Mouse (Mus musculus) embryonic fibroblast, embryonic 13.5 days (primary cell): ENCODE data around the gene Acsm1. TPM values are rescaled to one million over a fixed set of nuclear protein-coding genes. Genes with fewer than 3 reads are reported as not detected.
"Not testable (repeated sequence)": the region's sequence is repeated elsewhere in the genome, so short reads cannot be mapped to it uniquely, and the experiment has no call there.

Experiments
- H3K27ac ChIP-seq: 2 replicates; pipeline ENCODE4 v1.5.1; 2012; ENCODE audit warnings: low read length, control low read depth, inconsistent platforms; ENCODE audit not compliant: insufficient read depth
- H3K4me1 ChIP-seq: 2 replicates; pipeline ENCODE4 v1.6.1; 2011; ENCODE audit warnings: low read length; ENCODE audit not compliant: control insufficient read depth, insufficient read depth
- H3K4me3 ChIP-seq: 2 replicates; pipeline ENCODE4 v1.5.1; 2011; ENCODE audit warnings: mild to moderate bottlenecking, control low read depth, low read length; ENCODE audit not compliant: insufficient read depth
- CTCF ChIP-seq: IDR thresholded peaks from 2 replicates; pipeline ENCODE4 v1.5.1; 2011; ENCODE audit warnings: mild to moderate bottlenecking, control low read depth, low read length, moderate library complexity, borderline replicate concordance; ENCODE audit not compliant: insufficient read depth
- POLR2A ChIP-seq: IDR thresholded peaks from 2 replicates; pipeline ENCODE4 v1.6.1; 2011; ENCODE audit warnings: low read depth, mild to moderate bottlenecking, control low read depth, low read length, moderate library complexity
- polyA plus RNA-seq: library from polyadenylated mRNA; stranded (reverse); fragments of >200 nt; gene quantifications from 2 replicates; pipeline ENCODE4 v1.2.4, GENCODE M21; 2011; ENCODE audit warnings: low read depth; ENCODE audit not compliant: missing spikeins, insufficient read length

The Acsm1 gene
- not detected in 2 replicates for polyA plus RNA-seq

- TF ChIP-seq POLR2A (no peak), CTCF (no peak)
- H3K27ac ChIP-seq, result no peak within 1 kb of the TSS
These were observed at the start of gene Acsm1 for GRCm38 (mm10) chr7:119606664-119607076. Gene Acsm1, plus strand, starts transcription at chr7:119607026.

GRCm38 (mm10) chr7:119559789-119560451 is 46.9 kb upstream of the Acsm1 start:
- no peaks in the 10 kb centered on the region for H3K4me1 ChIP-seq
- no peak overlapping the region for H3K4me3 ChIP-seq
- TF ChIP-seq CTCF, result no peak
- TF ChIP-seq POLR2A, result no peak
- no peak overlapping the region for H3K27ac ChIP-seq

More at GRCm38 (mm10) chr7:119606664-119607076, at the start of gene Acsm1:
- Histone ChIP-seq H3K4me3 (no peak within 1 kb of the TSS), H3K4me1 (no peaks in the 10 kb centered on the region)

GRCm38 (mm10) chr7:119560452-119560835 is 46.4 kb upstream of the Acsm1 start:
- no peak for TF ChIP-seq POLR2A
- no peak for TF ChIP-seq CTCF
- no peak overlapping the region for H3K27ac ChIP-seq
- no peaks in the 10 kb centered on the region for H3K4me1 ChIP-seq
- H3K4me3 ChIP-seq, result no peak overlapping the region

- H3K4me3 ChIP-seq, result no peak overlapping the region
- no peak for TF ChIP-seq POLR2A
- no peak for TF ChIP-seq CTCF
- H3K4me1 ChIP-seq, result no peaks in the 10 kb centered on the region
These were observed 45.4 kb upstream of the Acsm1 start for GRCm38 (mm10) chr7:119561441-119561840.

GRCm38 (mm10) chr7:119562476-119562875 is 44.4 kb upstream of the Acsm1 start:
- H3K27ac ChIP-seq, H3K4me1 ChIP-seq, H3K4me3 ChIP-seq: not testable (repeated sequence)

More at GRCm38 (mm10) chr7:119561441-119561840, 45.4 kb upstream of the Acsm1 start:
- no peak overlapping the region for H3K27ac ChIP-seq

GRCm38 (mm10) chr7:119594530-119595107 is 12.2 kb upstream of the Acsm1 start:
- TF ChIP-seq POLR2A (no peak), CTCF (no peak)
- no peaks in the 10 kb centered on the region for H3K4me1 ChIP-seq

GRCm38 (mm10) chr7:119595306-119595705 is 11.5 kb upstream of the Acsm1 start:
- no peak overlapping the region for H3K4me3 ChIP-seq
- no peak for TF ChIP-seq POLR2A
- no peak for TF ChIP-seq CTCF
- H3K4me1 ChIP-seq, result no peaks in the 10 kb centered on the region
- H3K27ac ChIP-seq, result no peak overlapping the region

More at GRCm38 (mm10) chr7:119594530-119595107, 12.2 kb upstream of the Acsm1 start:
- no peak overlapping the region for H3K4me3 ChIP-seq
- H3K27ac ChIP-seq, result no peak overlapping the region

GRCm38 (mm10) chr7:119596536-119596935 is 10.3 kb upstream of the Acsm1 start:
- no peak overlapping the region for H3K27ac ChIP-seq
- H3K4me3 ChIP-seq, result no peak overlapping the region
- TF ChIP-seq POLR2A (no peak), CTCF (no peak)
- H3K4me1 ChIP-seq, result no peaks in the 10 kb centered on the region

GRCm38 (mm10) chr7:119601195-119601953 is 5.5 kb upstream of the Acsm1 start:
- H3K4me1 ChIP-seq, result no peaks in the 10 kb centered on the region

GRCm38 (mm10) chr7:119601954-119602317 is 4.9 kb upstream of the Acsm1 start:
- Histone ChIP-seq H3K4me3 (no peak overlapping the region), H3K27ac (no peak overlapping the region), H3K4me1 (no peaks in the 10 kb centered on the region)
- TF ChIP-seq POLR2A (no peak), CTCF (no peak)

More at GRCm38 (mm10) chr7:119601195-119601953, 5.5 kb upstream of the Acsm1 start:
- Histone ChIP-seq H3K4me3 (no peak overlapping the region), H3K27ac (no peak overlapping the region)
- TF ChIP-seq CTCF (no peak), POLR2A (no peak)
